Mouse (Mus musculus) layer of hippocampus, postnatal 10 days (tissue): ENCODE measurements at regions not wholly inside any gene's neighbourhood (a gene's known extent, or its start where the extent isn't known, plus 50 kb on each side); places are given as distances from the start of the nearest gene placed in this dataset.

ENCODE experiments used
- DNase-seq, 2 experiments: peaks; one replicate each; pipeline ENCODE4 v3.0.0; 2021; ENCODE audit warnings: low spot score in 2 of 2

GRCm38 (mm10) chrX:77432846-77433810, 77.7 kb upstream of the Tbl1x start:
- DNase-seq: peak; percentile 87 to 92

- no peak for DNase-seq
Observed at GRCm38 (mm10) chrX:77433811-77434192, 77.0 kb upstream of the Tbl1x start.

GRCm38 (mm10) chrX:77443852-77444492, 66.8 kb upstream of the Tbl1x start:
- no peak for DNase-seq

- DNase-seq: no peak
Observed at GRCm38 (mm10) chrX:77446755-77447154, 64.1 kb upstream of the Tbl1x start.

- no peak for DNase-seq
Observed at GRCm38 (mm10) chrX:77451977-77452675, 58.7 kb upstream of the Tbl1x start.
